Mouse (Mus musculus) cerebral cortex, adult 2 months (tissue): ENCODE measurements around the gene Ints1.

Source experiments
- WGBS: fragments of 180-500 bp; shearing (Covaris S2); methylation state at CpG from one replicate; pipeline ENCODE4 v1.1.7; 2018; 5-methylcytosine and 5-hydroxymethylcytosine counted together

Gene Ints1

DNA sequence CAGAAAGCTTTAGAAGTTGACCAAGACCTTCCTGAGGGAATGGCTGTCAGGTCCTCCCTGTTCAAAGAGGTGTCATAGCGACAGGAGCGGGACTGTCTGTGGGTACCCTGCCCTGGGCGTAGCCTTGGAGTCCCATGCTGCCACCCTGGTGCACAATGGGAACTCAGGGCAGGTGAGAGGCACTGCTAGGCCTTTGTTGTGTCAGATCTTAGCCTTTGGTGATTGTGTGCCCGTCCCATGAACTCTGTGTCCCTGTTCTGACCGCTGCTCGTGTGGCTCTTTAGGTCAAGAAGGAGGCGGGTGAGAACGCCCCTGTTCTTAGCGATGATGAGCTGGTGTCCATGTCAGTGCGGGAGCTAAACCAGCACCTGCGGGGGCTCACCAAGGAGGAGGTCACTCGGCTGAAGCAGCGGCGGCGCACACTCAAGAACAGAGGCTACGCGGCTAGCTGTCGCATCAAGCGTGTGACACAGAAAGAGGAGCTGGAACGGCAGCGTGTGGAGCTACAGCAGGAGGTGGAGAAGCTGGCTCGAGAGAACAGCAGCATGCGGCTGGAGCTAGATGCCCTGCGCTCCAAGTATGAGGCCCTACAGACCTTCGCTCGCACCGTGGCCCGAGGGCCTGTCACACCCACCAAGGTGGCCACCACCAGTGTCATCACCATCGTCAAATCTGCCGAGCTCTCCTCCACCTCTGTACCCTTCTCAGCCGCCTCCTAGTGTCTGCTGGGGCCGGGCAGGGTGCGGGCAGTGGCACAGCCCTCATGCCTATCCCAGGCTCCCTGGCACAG, 24.5 kb upstream of the Ints1 start:
- WGBS = 94% methylated on average over 33 of the region's 33 CpGs

GRCm38 (mm10) chr5:139799041-139799440, 23.6 kb upstream of the Ints1 start:
- WGBS = 95% methylated on average over 9 of the region's 9 CpGs

GRCm38 (mm10) chr5:139798168-139798900, 22.9 kb upstream of the Ints1 start:
- 38% methylated on average over 12 of the region's 12 CpGs for WGBS

DNA sequence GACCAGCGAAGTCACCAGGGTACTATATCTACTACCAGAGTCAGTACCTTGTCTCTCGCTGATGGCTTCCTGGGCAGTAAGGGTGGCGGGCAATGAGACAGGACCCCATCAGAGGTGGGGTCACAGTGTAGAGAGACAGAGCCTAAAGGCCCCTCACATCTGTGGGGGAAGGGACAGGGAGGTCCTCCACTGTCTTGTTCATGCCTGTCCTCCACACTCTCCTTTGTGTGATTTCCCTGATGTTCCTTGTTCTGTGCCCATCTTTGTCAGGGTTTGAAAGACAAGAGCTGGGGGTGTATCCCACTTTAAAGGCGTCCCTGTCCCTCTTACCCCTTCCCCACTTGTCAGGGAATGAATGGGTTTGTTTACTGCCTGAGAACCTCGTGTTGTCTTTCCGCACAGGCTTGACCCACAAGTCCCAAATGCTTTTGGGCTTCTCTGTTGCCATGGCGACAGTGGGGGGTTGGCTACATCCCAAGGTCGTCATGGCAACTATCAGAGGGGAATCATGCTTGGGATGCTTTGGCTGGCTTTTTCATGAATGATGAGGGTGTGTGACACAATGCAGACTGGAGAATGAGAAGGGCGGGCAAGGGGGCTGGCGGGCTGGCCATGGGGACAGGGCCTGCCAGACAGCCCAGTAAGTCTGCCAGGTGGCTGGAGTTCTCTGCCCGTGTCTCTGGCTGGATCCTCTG, 22.1 kb upstream of the Ints1 start:
- 28% methylated on average over 11 of the region's 11 CpGs for WGBS

GRCm38 (mm10) chr5:139796900-139797299, 21.4 kb upstream of the Ints1 start:
- 11% methylated on average over 13 of the region's 13 CpGs for WGBS

DNA sequence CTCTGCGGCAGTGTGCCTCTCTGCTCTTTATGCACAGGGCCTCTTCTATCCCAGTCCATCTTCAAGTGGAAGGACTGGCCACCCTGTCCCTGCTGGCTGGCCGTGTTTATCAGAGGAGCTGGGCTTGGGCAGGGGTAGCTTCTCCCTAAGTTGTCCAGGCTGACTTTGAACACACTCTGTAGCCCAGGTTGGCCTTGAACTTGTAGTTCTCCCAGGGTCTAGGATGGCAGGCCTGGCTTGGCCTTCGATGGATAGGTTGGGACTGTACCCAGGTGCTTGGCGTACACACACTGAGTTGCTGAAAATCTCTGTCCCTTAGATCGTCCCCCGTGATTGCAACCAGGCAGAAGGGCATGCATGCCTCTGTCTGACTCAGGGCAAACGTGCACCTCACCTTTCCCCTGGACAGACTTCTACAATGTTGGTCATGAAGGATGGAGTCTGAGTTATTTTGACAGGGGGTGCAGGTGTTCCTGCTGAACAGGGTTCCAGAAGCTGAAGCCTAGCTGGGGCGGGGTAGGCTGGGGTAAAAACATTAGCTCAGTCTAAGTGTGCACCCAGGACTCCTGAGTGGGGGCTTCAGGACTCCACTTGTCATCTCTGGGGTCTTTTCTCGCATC, 20.6 kb upstream of the Ints1 start:
- WGBS = 80% methylated on average over 9 of the region's 9 CpGs

GRCm38 (mm10) chr5:139794938-139795337, 19.5 kb upstream of the Ints1 start:
- WGBS = 55% methylated on average over 10 of the region's 10 CpGs

DNA sequence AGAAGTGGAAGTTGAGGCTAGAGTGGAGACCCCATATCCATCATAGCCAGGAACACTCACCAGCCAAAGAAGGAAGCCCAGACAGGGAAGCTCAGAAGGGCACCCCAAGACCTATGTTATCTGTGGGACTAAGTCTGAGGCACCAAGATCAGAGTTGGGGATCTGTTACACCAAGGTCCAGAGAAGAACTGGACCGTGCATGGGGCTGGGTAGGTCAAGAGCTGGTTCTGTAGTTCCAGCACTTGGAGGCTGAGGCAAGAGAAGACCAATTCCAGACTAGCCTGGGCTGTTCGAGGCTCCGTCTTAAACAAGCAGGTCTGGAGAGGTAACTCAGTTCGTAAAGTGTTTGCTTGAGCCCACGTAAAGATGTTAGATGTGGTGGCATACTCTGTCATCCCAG, 18.7 kb upstream of the Ints1 start:
- 91% methylated on average over 5 of the region's 5 CpGs for WGBS

- 49% methylated on average over 11 of the region's 11 CpGs for WGBS
Observed at GRCm38 (mm10) chr5:139793338-139794089, 18.0 kb upstream of the Ints1 start.

- WGBS = 53% methylated on average over 3 of the region's 3 CpGs
Observed at GRCm38 (mm10) chr5:139792966-139793337, 17.5 kb upstream of the Ints1 start.

DNA sequence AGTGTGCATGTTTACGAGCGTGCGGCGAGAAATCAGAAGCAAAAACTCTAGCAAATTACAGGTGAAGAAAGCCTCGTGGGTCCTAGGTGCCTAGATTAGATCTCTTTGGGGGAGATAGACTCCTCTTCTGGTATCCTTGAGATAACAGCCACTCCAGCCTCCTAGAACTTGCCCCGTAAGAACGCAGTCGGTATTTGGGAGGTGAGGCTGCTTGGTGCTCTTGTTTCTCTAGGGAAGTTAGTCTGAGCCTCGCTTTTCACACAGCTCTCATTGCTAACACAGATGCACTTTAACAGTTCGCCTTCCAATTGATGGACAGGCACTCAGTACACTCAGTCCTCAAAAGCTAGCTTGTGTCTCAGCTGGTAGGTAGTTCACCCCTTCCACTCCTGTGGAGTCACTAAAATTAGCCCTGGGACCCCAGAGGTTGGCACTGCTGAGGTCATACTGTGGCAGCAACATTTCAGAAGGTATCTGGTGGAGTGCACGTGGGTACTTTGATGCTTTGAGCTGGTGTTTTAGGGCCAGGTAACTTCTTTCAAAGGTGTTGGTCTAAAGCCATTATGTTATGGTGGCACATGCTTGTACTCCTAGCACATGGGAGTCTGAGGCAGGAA, 16.8 kb upstream of the Ints1 start:
- WGBS = 13% methylated on average over 11 of the region's 11 CpGs

DNA sequence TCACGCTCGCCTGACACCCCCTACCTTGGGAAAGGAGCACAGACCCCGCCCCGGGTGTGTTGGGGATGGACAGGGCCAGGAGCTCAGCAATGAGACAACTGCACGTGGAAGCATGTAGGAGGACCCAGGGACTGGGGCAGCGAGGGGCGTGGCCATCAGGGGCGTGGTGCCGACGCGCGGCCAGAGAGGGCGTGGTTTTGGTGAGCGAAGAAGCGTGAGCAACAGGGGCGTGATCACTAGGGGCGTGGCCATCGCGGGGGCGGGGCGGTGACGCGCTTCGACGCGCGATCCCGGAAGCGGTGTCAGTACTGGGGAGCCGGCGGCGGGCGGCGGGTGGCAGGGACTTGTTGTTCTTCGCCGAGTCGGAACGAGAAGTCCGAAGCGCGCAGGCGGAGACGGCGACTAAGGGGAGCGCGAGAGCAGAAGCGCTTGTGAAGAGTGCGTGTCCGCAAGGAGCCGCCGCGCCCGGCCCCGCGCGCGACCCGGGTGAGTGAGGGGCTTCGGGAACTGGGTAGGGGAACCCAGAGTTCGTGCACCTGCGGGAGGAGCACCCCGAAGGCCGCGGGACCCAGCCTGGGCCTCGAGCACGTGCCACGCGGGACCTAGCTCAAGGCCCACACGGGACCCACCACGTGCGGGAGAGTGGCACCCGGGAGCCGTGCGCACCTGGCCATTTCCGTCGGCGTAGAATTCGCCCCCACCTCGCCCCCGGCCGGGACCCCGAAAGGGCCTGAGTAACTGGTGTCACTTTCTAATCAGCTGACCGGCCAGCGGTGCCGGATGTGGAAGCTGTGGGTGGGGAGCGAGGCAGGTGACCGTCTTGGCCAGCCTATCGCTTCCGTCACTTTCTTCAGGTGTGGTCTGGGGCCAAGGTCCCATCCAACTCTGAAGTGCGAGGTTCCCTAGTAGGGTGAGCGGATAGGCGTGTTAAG, 16.0 kb upstream of the Ints1 start, which contains the start of gene Mafk:
Gene Mafk (plus strand): TSS at position 287 of the 932 bp plus-strand sequence.
- under 1% methylated on average over 92 of the region's 92 CpGs for WGBS

DNA sequence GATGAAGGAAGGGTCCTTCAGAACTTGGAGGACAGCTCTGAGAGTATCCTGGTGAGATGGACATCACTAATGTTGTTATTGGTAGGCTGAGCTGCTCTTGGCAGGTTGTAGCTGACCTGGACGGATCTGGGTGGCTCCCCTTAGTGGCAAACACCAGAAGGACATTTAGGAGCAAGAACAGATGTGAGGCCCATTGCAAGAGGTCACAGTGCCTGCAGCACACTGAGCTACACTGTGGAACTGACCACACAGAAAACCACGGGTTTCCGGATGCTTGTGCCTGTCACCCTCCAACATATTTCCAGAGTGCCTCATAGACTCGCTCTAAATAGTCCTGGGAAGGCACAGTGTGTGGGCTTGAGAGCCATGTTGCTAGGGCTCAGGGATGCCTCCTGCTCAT, 14.0 kb upstream of the Ints1 start:
- 50% methylated on average over 4 of the region's 4 CpGs for WGBS

DNA sequence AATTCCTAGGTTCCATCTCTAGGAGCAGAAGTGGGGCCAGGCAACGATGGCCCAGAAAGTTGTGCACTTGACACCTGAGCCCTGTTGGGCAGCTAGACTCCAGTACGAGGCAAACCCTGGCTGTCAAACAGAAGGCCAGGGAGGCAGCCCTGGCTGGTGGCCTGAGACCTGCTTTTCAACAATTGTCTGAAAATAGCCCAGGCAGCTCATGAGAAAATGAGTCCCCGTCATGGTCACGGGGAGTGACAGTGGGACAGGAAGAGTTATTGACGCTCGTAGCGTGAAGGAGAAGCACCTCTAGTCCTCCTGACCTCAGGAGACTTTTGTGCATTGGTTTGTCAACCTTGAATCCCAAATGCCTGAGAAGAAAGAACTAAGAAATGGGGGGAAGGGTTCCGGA, 5.9 kb upstream of the Ints1 start:
- 79% methylated on average over 8 of the region's 8 CpGs for WGBS

GRCm38 (mm10) chr5:139776966-139777365, 1.5 kb upstream of the Ints1 start:
- 74% methylated on average over 5 of the region's 5 CpGs for WGBS

DNA sequence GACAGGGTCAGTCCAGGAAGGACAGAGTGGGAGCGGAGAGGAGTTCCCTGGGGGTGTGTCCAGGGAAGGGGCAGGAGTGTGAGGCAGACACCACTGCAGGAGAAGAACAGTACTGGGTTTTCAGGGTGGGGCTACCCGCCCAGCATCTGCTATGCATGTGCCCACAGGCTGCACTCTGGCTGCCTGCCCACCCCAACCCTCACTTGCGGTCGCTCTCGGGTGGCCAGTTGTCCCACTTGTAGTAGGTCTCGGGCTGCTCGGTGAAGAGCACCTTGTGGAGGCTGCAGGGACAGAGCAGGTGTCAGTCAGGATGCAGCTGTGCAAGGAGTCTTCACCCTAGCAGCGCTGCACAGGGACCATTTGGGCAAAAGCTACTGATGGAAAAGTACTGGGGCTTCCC, 7.3 kb downstream of the Ints1 start:
- WGBS = 86% methylated on average over 8 of the region's 8 CpGs

GRCm38 (mm10) chr5:139764296-139764695, 11.2 kb downstream of the Ints1 start:
- WGBS = 73% methylated on average over 11 of the region's 11 CpGs

GRCm38 (mm10) chr5:139758096-139758495, 17.4 kb downstream of the Ints1 start:
- WGBS = 48% methylated on average over 16 of the region's 16 CpGs

DNA sequence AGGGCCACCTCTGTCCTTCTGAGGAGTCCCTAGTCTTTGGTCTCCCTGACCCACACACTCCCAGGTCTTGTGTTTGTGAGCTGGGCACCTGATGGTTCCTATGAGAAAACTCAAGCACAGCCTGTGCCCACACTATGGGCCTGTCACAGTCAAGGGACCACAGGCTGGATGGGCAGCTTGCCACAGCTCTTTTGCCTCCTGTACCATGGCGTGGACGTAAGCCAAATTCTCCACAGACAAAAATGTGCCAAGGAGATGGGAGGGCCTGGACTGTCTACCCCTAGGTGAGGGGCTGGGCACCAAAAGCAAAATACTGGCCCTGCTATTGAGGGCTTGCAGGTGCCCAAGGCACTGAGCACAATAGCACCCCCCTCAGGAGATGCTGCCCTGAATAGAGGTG, 18.9 kb downstream of the Ints1 start:
- WGBS = 76% methylated on average over 2 of the region's 2 CpGs

DNA sequence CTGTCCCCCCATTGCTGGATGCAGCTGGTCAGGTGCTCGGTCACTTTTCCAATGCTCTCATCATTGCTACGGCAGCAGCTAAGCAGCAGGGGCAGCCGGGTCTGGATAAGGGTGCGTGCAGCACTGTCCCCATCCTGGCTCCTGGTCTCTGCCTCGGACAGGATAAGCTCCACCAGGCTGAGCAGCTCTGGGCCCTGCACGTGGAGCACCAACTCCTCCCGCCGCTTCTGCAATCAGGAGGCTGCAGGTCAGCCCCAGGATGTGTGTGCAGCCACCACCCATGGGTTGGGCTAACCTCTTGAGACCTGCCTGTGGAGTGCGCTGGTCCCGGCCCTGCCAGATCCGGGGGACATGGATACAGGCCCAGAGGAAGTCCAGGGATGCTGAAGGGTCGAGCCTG, 19.3 kb downstream of the Ints1 start:
- WGBS = 90% methylated on average over 12 of the region's 12 CpGs
